8 mouse cellular contexts compared by ENCODE assay signal in the genomic region with DNA sequence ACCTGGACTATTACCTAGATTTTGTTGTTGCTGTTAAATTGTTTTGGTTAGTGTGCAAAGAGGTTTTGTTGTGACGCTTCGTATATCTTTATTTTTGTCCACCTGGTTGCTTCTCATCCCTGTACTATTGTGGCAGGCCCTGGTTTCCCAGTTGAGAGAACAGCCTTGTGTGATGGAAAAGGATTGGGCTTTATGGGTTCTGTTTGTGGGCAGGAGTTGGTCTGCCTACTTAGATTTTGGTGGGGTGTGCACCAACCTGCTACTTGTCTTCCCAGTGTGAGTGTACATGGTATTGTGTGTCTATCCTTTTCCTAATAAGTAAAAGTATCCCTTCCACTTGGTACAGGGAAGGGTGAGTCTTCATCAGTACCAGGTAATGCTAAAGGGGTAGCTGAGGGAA. TPM values are rescaled to one million over a fixed set of nuclear protein-coding genes. Genes with fewer than 3 reads are reported as not detected.
DNase-seq lines count a peak whose midpoint lies in the region; ATAC-seq and TF ChIP-seq lines count a peak whose summit lies in the region.

No protein-coding gene starts in this region.

- no peak overlapping the region for H3K27ac ChIP-seq in lung, embryonic 15.5 days
- no peak overlapping the region for H3K27ac ChIP-seq in embryonic facial prominence, embryonic 14.5 days (replicated peaks; ENCODE audit: low read depth, low read length)
- peak overlapping the region; percentile 98 for H3K27ac ChIP-seq in liver, postnatal 0 days (ENCODE audit: low read depth)

- peaks cover 71% of the 10 kb centered on the region for H3K4me1 ChIP-seq in lung, embryonic 15.5 days
- peaks cover 20% of the 10 kb centered on the region for H3K4me1 ChIP-seq in embryonic facial prominence, embryonic 14.5 days (ENCODE audit: control insufficient read depth, insufficient read depth, low read length)
- peaks cover 51% of the 10 kb centered on the region for H3K4me1 ChIP-seq in liver, postnatal 0 days (ENCODE audit: insufficient read depth)

- H3K27me3 ChIP-seq in lung, embryonic 15.5 days, result no peaks in the 10 kb centered on the region
- H3K27me3 ChIP-seq in embryonic facial prominence, embryonic 14.5 days (replicated peaks; ENCODE audit: control insufficient read depth, insufficient read depth, low read length), result no peaks in the 10 kb centered on the region
- H3K27me3 ChIP-seq in liver, postnatal 0 days (ENCODE audit: insufficient read depth, low read length), result no peaks in the 10 kb centered on the region

- TF ChIP-seq EP300 in liver, postnatal 0 days (IDR thresholded peaks at IDR 0.05; ENCODE audit: low read depth), result no peak

- H3K9me3 ChIP-seq in lung, embryonic 15.5 days, result no peaks in the 10 kb centered on the region
- H3K9me3 ChIP-seq in embryonic facial prominence, embryonic 14.5 days (ENCODE audit: control insufficient read depth, low read length), result no peaks in the 10 kb centered on the region
- no peaks in the 10 kb centered on the region for H3K9me3 ChIP-seq in liver, postnatal 0 days (ENCODE audit: low read length)

- peak overlapping the region; percentile 16; the same call in 1 of the 2 replicates for H3K9ac ChIP-seq in lung, embryonic 15.5 days
- H3K9ac ChIP-seq in embryonic facial prominence, embryonic 14.5 days (ENCODE audit: low read depth, low read length), result 0 out of 2 replicates have a peak overlapping the region, but pooled peaks have one; percentile 99
- H3K9ac ChIP-seq in liver, postnatal 0 days (replicated peaks), result peak overlapping the region; percentile 58

- no peak for TF ChIP-seq CTCF in liver, postnatal 0 days (IDR thresholded peaks at IDR 0.05; ENCODE audit: low read depth)

- no peak for DNase-seq in lung, postnatal 14 days
- DNase-seq in embryonic facial prominence, embryonic 14.5 days (ENCODE audit: low spot score), result no peak
- peak; percentile 3 for DNase-seq in heart, postnatal 4 days
- peak; percentile 12 for DNase-seq in liver, postnatal 0 days
- DNase-seq in MN1 (ENCODE audit: low spot score), result no peak
- DNase-seq in thymus, postnatal 10 days (ENCODE audit: low spot score in 2 of 2), result no peak
- DNase-seq in kidney, postnatal 14 days, result no peak

- H3K4me3 ChIP-seq in lung, embryonic 15.5 days, result peak overlapping the region; percentile 79; the same call in 1 of the 2 replicates
- 0 out of 2 replicates have a peak overlapping the region, but pooled peaks have one; percentile 86 for H3K4me3 ChIP-seq in embryonic facial prominence, embryonic 14.5 days (ENCODE audit: low read depth, low read length)
- peak overlapping the region; percentile 86; the same call in 1 of the 2 replicates for H3K4me3 ChIP-seq in liver, postnatal 0 days (ENCODE audit: low read depth, low read length)

- no peak for ATAC-seq in lung, embryonic 15.5 days (ENCODE audit: borderline replicate concordance, extremely low read depth, low FRiP score, low TSS enrichment)
- ATAC-seq in embryonic facial prominence, embryonic 14.5 days (ENCODE audit: low read depth), result no peak
- ATAC-seq in liver, postnatal 0 days, result no peak

- peak overlapping the region; percentile 60; the same call in 1 of the 2 replicates for H3K4me2 ChIP-seq in lung, embryonic 15.5 days
- H3K4me2 ChIP-seq in embryonic facial prominence, embryonic 14.5 days (ENCODE audit: low read depth, low read length), result peak overlapping the region; percentile 76
- H3K4me2 ChIP-seq in liver, postnatal 0 days (ENCODE audit: low read depth, low read length), result peak overlapping the region; percentile 86

- WGBS in lung, embryonic 15.5 days, result 89% methylated on average over 2 of the region's 2 CpGs
- WGBS in embryonic facial prominence, embryonic 14.5 days, result 89% methylated on average over 2 of the region's 2 CpGs
- 75% methylated on average over 2 of the region's 2 CpGs for WGBS in liver, postnatal 0 days (ENCODE audit: insufficient replicate concordance)

- peaks cover 1% of the 10 kb centered on the region; the same call in 1 of the 2 replicates for H3K36me3 ChIP-seq in lung, embryonic 15.5 days
- no peaks in the 10 kb centered on the region for H3K36me3 ChIP-seq in embryonic facial prominence, embryonic 14.5 days (ENCODE audit: control insufficient read depth, insufficient read depth, low read length)
- H3K36me3 ChIP-seq in liver, postnatal 0 days (replicated peaks; ENCODE audit: insufficient read depth, low read length), result peaks cover 4% of the 10 kb centered on the region; the same call in 1 of the 2 replicates

RNA-seq across cellular contexts. Expression of a gene that starts 2.9 kb away (rescaled TPM):
- polyA plus RNA-seq in lung, embryonic 15.5 days (2015; fragmentation: Nextera tagmentation; extraction: Ambion mirVana), result 4.9 and 5.0 TPM in 2 replicates
- 6.8 and 6.9 TPM in 2 replicates for polyA plus RNA-seq in embryonic facial prominence, embryonic 14.5 days (2014; fragmentation: Nextera tagmentation; extraction: Ambion mirVana)
- 10 to 100 TPM; 34.9 to 37.2 TPM for total RNA-seq in heart, postnatal 4 days (2021)
- polyA plus RNA-seq in liver, postnatal 0 days (2015; fragmentation: Nextera tagmentation; extraction: Ambion mirVana), result 66.6 and 72.5 TPM in 2 replicates

RNA-seq across cellular contexts. Expression of a gene that starts 3.2 kb away (rescaled TPM):
- 0.63 and 1.7 TPM in 2 replicates for polyA plus RNA-seq in lung, embryonic 15.5 days (2015; fragmentation: Nextera tagmentation; extraction: Ambion mirVana)
- 0.78 and 1.4 TPM in 2 replicates for polyA plus RNA-seq in embryonic facial prominence, embryonic 14.5 days (2014; fragmentation: Nextera tagmentation; extraction: Ambion mirVana)
- 1 to 10 TPM; 1.4 to 2.0 TPM for total RNA-seq in heart, postnatal 4 days (2021)
- polyA plus RNA-seq in liver, postnatal 0 days (2015; fragmentation: Nextera tagmentation; extraction: Ambion mirVana), result 0.83 and 1.0 TPM in 2 replicates

RNA-seq across cellular contexts. Expression of a gene that starts 3.5 kb away (rescaled TPM):
- 95.6 and 97.7 TPM in 2 replicates for polyA plus RNA-seq in lung, embryonic 15.5 days (2015; fragmentation: Nextera tagmentation; extraction: Ambion mirVana)
- polyA plus RNA-seq in embryonic facial prominence, embryonic 14.5 days (2014; fragmentation: Nextera tagmentation; extraction: Ambion mirVana), result 47.0 and 51.1 TPM in 2 replicates
- total RNA-seq in heart, postnatal 4 days (2021), result 10 to 100 TPM; 69.3 to 69.9 TPM
- polyA plus RNA-seq in liver, postnatal 0 days (2015; fragmentation: Nextera tagmentation; extraction: Ambion mirVana), result 19.6 and 21.4 TPM in 2 replicates

RNA-seq across cellular contexts. Expression of a gene that starts 29.4 kb away (rescaled TPM):
- polyA plus RNA-seq in lung, embryonic 15.5 days (2015; fragmentation: Nextera tagmentation; extraction: Ambion mirVana), result 109 and 111 TPM in 2 replicates
- polyA plus RNA-seq in embryonic facial prominence, embryonic 14.5 days (2014; fragmentation: Nextera tagmentation; extraction: Ambion mirVana), result 69.0 and 78.6 TPM in 2 replicates
- 10 to 100 TPM; 70.6 to 82.6 TPM for total RNA-seq in heart, postnatal 4 days (2021)
- 36.9 and 38.6 TPM in 2 replicates for polyA plus RNA-seq in liver, postnatal 0 days (2015; fragmentation: Nextera tagmentation; extraction: Ambion mirVana)

RNA-seq across cellular contexts. Expression of a gene that starts 29.5 kb away (rescaled TPM):
- polyA plus RNA-seq in lung, embryonic 15.5 days (2015; fragmentation: Nextera tagmentation; extraction: Ambion mirVana), result 71.3 and 74.4 TPM in 2 replicates
- polyA plus RNA-seq in embryonic facial prominence, embryonic 14.5 days (2014; fragmentation: Nextera tagmentation; extraction: Ambion mirVana), result 66.9 and 82.7 TPM in 2 replicates
- 10 to 100 TPM; 33.0 to 38.0 TPM for total RNA-seq in heart, postnatal 4 days (2021)
- polyA plus RNA-seq in liver, postnatal 0 days (2015; fragmentation: Nextera tagmentation; extraction: Ambion mirVana), result 28.2 and 30.5 TPM in 2 replicates

Comparison
In these comparisons a context has a peak if more than half of its experiments do, and no peak if none do; other contexts are left out.
1. H3K9ac ChIP-seq: peak in every context shown above with its lines; median percentile 99 in embryonic facial prominence, embryonic 14.5 days; 58 in liver, postnatal 0 days; 16 in lung, embryonic 15.5 days.
2. DNase-seq: peak in heart, postnatal 4 days (single experiment) and liver, postnatal 0 days (single experiment); none in lung, postnatal 14 days (single experiment), embryonic facial prominence, embryonic 14.5 days (single experiment), MN1 (single experiment), thymus, postnatal 10 days (0 of 2) and kidney, postnatal 14 days (single experiment).
3. Peak in every context shown above with its lines, with median percentiles within 50 percentile points of each other: H3K4me2 ChIP-seq and H3K4me3 ChIP-seq.